Mouse (Mus musculus): ENCODE measurements around the gene Plekha3. TPM values are rescaled to one million over a fixed set of nuclear protein-coding genes. Genes with fewer than 3 reads are reported as not detected.

The Plekha3 gene
- total RNA-seq, 2 experiments from 2014 or later = 53.8 to 55.7 TPM

DNA sequence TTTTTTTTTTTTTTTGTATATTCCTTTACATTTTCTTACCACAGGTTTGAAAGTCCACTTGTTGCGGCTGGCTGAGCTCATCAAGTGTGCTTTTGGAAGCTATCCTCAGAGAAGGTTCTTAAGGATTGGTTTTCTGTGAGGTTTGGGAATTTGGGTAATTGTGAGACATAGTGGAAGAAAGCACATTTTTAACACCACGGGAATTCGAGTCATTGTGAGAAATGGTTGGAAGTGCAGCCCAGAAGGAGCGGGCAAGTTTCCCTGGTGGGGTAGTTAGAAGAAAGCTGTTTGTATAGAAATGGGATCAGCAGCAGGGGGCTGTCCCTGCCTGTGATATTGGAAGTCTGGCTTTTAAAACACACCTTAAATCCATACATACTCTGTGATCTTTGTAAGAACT is 868 bp downstream of the Plekha3 start:
- no peak for DNase-seq (ENCODE audit: low spot score in 2 of 2)

DNA sequence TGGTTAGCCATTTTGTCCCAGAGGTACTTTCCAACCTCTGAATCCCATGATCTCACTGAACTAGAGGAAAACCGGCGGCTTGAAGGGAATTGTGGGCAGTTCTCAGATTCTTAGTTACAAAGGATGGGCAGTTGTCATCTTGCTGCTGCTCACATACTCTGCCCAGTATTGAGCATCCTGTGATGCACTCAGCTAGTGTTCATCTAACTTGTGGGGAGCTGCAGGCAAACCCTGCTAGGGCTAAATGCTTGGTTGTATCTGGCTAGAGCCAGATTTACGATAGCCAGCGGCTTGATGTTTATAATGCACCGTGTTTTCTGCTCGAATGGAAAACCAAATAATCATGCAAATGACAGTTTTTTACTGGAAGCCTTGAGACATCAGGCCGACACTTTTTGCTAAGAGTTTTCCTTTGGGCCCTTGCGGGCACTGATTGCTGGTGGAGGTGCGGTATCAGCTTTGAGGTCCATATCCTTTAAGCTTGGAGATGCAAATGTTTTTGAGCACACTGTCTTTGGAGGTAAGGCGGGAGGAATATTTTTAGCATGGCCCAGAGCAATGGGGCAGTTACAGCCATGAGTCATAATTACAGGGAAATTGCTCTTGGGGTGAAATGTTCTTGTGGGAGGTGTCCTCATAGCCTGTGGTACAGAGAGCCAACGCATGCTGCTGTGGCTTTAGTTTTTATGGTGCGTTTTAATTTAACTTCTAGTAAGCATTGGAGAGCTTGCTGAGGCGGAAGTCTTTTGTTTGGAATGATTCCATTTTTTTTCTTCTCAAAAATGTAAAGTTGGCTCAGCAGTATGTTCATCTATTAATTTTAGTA is 1.5 kb downstream of the Plekha3 start:
- no peak for DNase-seq (ENCODE audit: low spot score in 2 of 2)

DNA sequence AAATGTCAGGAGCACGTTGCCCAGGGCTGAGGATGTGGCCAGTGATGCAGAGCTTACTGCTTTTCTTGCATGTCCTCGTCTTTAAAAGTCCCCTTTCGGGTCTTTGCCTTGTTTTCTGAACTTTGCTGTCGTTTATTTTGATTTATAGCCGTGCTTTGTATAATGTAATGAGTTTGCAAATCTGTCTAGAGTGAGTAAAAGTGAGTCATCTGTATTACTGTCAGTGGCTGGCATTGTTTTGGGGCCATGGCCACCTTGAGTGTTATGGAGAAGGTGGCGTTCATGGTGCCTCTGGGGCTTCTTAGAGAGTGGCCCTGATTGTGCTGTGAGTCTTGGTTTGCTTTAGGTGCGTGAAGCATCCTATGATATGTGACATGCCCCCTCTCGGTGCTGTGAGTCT is 7.2 kb downstream of the Plekha3 start:
- DNase-seq (ENCODE audit: low spot score in 2 of 2) = no peak

DNA sequence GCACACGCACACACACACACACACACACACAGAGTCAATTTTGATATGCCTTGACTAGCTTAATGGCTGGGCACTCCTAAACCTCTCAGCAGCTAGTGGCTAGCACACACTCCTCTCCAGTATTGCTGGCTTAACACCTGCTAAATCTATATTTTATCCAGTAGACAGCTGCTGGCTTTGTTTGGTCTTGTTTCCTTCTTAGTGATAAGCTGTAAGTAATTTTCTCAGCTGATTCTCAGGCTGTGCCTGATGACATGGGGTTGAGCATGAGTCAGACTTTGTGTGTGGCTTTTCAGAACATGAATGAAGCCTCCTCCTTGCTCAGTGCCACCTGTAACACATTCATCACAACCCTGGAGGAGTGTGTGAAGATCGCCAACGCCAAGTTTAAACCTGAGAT is 11.9 kb downstream of the Plekha3 start:
- DNase-seq (ENCODE audit: low spot score in 2 of 2) = no peak

DNA sequence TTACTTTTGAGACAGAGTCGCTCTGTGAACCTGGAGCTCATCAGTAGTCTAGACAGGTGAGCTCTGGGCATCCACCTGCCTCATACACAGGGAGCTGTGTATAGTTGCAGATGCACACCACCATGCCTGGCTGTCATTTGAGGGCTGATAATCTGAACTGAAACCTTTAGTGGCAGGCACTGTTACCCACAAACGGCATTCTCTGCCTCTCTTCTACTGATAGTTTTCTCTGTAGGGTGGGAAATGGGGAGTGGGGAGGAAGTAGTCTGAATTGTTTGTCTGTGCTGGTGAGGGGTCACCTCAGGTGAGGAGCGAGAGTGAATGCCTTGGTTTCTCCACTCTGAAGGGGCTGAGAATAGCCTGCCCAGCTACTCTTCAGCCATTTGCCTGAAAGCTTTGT is 12.5 kb downstream of the Plekha3 start:
- no peak for DNase-seq (ENCODE audit: low spot score in 2 of 2)

DNA sequence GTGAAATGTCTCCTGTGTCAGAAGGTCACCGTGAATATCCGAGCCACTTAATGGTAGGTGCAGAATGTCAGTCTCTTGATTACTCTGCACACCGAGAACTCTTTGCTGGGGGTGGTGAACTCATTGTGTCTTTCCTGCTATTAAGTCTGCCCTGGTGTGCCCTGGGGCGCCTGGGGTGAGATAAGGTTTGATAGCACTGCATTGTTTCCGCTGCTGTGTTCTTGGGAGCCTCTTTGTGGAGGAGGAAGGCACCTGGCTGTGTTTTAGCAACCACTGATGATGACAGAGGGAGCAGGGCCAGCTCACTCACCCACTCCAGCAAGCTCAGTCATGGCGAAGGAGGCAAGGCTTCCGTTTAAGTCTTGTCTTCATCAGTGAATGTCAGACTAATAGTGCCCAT is 13.1 kb downstream of the Plekha3 start:
- DNase-seq (ENCODE audit: low spot score in 2 of 2) = no peak

DNA sequence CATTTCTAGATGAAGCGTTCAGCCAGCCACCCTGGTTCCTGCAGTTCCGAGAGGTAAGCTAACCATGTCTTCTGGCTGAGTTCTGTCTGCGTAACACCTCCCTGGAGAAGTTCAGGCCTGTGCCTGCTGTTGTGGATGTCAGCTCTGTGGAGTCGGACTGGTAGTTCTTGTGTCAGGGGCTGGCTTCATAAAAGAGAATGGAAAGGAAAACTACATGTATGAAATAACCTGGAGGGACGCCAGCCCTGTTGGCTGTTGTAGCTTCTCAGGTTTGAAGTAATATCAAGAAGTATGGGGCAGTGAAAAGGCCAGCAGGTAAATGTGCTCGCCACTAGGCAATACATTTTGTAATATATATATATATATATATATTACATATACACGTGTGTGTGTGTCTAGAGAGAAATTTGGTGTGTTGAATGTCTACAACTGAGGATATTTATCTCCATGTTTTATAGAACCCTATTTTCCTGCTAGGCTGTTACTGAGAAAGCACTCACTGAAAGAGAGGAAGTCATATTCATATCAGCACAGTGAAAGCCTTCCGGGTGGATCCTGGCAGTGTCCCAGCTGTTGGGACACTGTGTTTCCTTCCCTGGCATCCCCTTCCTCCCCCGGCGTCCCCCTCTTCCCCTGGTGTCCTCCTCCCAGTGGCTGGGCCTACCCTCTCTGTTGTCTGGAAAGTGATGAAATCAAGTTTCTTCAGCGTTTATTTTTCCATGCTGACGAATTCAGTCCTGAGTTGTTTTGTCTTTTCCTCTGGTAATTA is 15.5 kb downstream of the Plekha3 start:
- no peak for DNase-seq (ENCODE audit: low spot score in 2 of 2)

DNA sequence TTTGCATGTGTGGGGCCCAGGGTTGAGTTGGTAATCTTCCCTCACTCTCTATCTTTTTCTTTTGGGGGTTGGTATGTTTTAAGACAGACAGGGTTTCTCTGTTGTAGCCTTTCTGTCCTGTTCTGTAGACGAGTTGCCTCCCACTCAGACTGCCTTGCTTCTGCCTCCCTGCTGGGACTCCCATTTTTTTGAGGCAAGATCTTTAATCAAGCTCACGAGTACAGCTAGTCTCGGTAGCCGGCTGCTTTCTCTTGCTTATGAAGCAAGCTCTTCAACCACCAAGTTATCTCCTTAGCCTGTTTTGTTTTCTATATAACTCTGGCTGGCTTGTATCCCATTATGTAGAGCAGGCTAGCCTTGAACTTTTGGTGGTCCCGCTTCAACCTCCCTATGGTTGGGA is 18.7 kb downstream of the Plekha3 start:
- peak in 1 of 2 experiments; percentile 35 for DNase-seq (ENCODE audit: low spot score in 2 of 2)

DNA sequence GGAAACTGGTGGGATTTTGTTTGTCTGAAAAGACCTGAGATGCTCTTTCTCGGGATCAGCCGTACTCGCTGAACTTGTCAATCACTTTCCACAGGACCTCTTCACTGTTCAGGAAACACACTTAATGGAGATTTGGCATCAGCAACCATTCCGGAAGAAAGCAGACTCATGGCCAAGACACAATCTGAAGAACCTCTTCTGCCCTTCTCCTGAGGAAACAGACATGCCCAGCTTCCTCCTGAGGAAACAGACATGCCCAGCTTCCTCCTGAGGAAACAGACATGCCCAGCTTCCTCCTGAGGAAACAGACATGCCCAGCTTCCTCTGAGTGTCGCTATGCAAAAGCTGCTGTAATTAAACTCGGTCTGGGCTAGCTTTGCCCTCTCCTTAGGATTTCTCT is 20.2 kb downstream of the Plekha3 start:
- no peak for DNase-seq (ENCODE audit: low spot score in 2 of 2)

DNA sequence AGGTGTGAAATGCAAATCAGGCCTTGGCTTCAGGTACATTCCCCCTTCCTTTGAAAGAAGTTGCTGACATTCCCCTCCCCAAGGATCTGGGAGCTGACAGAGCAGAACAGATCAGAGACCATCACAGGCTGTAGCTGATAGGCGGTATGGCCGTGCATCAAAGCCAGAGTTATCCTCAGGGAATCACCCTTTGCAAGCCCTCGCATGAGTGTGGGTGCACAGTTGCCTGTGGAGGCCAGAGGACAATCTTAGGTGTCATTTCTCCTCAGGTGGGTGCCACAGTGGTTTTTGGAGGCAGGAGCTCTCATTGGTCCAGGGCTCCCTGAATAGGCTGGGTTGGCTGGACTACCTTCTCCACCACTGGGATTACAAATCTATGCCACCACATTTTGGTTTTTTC is 27.1 kb downstream of the Plekha3 start:
- DNase-seq (ENCODE audit: low spot score in 2 of 2) = no peak

DNA sequence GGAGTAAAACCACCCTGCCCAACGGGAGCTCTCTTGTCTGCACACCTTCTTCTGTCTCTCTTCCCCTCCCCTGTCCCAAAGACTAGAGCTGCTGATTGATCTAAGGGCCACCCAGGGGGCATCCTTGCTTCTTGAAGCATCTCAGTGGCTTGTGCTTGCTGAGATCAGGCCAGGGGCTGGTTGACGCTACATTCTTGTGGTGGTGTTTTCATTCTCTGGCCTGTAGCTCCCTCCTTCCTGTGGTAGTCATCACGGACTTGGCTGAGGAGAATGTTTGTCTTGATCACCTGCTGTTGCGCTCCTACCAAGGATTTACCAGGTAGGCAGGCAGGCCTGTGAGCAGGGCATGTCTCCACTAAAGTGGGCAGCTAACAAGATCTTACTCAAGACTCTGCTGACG is 27.7 kb downstream of the Plekha3 start:
- DNase-seq (ENCODE audit: low spot score in 2 of 2) = no peak

DNA sequence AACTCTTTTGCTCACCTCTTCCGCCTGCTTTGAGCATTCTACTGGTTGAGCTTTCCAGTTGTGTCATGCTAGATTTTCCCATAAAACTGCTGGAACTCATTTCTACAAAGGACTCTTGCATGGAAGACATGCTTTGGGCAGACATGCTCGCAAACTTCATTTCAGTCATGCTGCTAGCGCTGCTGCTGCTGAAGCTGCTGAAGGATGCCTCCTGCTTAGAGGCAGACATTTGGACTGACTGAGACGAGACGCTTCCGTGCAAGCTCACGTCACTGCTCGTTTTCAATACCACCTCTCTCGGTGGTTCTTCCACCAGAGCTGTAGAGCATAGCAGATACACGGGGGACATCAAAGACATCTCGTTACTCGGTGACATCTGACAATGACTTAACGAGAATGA is 30.6 kb downstream of the Plekha3 start:
- no peak for DNase-seq (ENCODE audit: low spot score in 2 of 2)

DNA sequence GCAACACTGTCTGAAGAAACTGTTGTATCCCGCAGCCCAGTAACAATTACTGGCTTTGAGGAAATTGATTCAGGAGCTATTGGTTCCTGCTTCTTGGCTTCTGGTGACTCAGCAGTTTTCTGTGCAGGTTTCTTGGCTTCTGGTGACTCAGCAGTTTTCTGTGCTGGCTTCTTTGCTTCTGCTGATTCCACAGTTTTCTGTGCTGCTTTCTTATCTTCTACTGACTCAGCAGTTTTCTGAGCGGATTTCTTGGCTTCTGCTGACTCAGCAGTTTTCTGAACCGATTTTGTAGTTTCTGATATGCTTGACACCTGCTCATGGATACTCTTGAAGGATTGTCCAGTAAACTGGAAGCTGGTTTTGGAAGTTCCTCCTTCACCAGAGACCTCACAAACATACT is 33.4 kb downstream of the Plekha3 start:
- DNase-seq (ENCODE audit: low spot score in 2 of 2) = no peak

DNA sequence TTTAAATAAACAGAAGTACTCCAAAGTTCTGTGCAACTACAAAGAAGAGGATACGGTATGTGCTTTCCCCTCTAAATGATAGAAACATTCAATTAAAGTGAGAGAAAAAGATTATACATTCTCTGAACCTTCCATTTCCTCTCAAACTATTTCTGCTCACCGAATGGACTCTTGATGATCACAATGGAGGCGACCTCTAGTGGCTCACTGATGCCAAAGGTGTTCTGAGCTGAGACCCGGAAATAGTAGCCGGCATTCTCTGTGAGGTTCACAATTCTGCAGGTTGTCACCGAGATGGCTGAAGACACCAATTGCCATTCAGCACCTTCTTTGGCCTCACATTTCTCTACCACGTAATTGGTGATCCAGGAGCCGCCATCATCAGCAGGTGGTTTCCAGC is 39.9 kb downstream of the Plekha3 start:
- DNase-seq (ENCODE audit: low spot score in 2 of 2) = no peak

DNA sequence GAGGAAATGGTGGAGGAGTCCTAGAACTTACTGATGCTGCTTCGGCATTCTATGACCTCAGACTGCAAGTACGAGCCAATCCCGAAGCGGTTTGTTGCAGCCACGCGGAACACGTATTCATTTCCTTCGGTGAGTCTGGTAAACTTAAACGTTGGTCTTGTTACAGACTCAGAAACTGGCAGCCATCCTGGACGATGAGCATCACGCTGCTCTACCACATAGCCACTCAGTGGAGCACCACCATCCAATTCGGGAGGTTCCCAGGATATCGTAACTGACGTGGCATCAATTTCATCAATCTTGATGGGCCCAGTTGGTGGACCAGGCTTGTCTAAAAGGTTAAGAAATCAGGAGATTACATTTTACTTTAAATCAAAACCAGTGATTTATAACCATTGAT is 44.6 kb downstream of the Plekha3 start:
- no peak for DNase-seq (ENCODE audit: low spot score in 2 of 2)

Other genes starting within 250 kb of the Plekha3 start
- 10 to 100 TPM; 17.5 to 18.8 TPM for gene Prkra, start 27.3 kb upstream of the Plekha3 start, total RNA-seq (2021)
- gene Pjvk, start 26.8 kb upstream of the Plekha3 start, total RNA-seq (2021) = under 1 TPM in 1 of 2 experiments, not detected in 1; 0.42 TPM
- gene Fkbp7, start 2.2 kb upstream of the Plekha3 start, total RNA-seq (2021) = 1 to 10 TPM; 5.2 to 5.3 TPM

Data from layer of hippocampus, adult 18-20 months (tissue).